Mouse (Mus musculus): ENCODE measurements around the gene Sac3d1. TPM values are rescaled to one million over a fixed set of nuclear protein-coding genes. Genes with fewer than 3 reads are reported as not detected.

Gene Sac3d1
- polyA plus RNA-seq (2016; fragmentation: Nextera tagmentation; extraction: Ambion mirVana), result 55.6 and 58.8 TPM in 2 replicates

GRCm38 (mm10) chr19:6117986-6118676, at the start of gene Sac3d1:
Gene Sac3d1 (minus strand): TSS chr19:6118650.
- peak; percentile 85 for ATAC-seq (ENCODE audit: insufficient number of reproducible peaks, insufficient read depth, low FRiP score, low TSS enrichment)
- peaks cover 15% of the 10 kb centered on the region for H3K4me1 ChIP-seq
- WGBS, result under 1% methylated on average over 77 of the region's 77 CpGs

GRCm38 (mm10) chr19:6166750-6167149, 48.3 kb upstream of the Sac3d1 start:
- no peak overlapping the region for H3K9ac ChIP-seq
- no peak overlapping the region for H3K4me3 ChIP-seq
- no peaks in the 10 kb centered on the region for H3K36me3 ChIP-seq
- H3K4me1 ChIP-seq, result no peaks in the 10 kb centered on the region
- no peaks in the 10 kb centered on the region for H3K27me3 ChIP-seq
- H3K9me3 ChIP-seq, result no peaks in the 10 kb centered on the region
- 74% methylated on average over 4 of the region's 4 CpGs for WGBS
- H3K4me2 ChIP-seq (replicated peaks), result no peak overlapping the region
- no peak overlapping the region for H3K27ac ChIP-seq
- ATAC-seq (ENCODE audit: insufficient number of reproducible peaks, insufficient read depth, low FRiP score, low TSS enrichment), result no peak

More at GRCm38 (mm10) chr19:6117986-6118676, at the start of gene Sac3d1:
- no peaks in the 10 kb centered on the region for H3K27me3 ChIP-seq
- H3K9me3 ChIP-seq, result no peaks in the 10 kb centered on the region
- H3K4me3 ChIP-seq, result peak within 1 kb of the TSS; percentile 86
- peaks cover 35% of the 10 kb centered on the region for H3K36me3 ChIP-seq
- H3K9ac ChIP-seq, result peak within 1 kb of the TSS; percentile 89
- H3K4me2 ChIP-seq (replicated peaks), result peak within 1 kb of the TSS; percentile 90
- H3K27ac ChIP-seq, result peak within 1 kb of the TSS; percentile 97

DNA sequence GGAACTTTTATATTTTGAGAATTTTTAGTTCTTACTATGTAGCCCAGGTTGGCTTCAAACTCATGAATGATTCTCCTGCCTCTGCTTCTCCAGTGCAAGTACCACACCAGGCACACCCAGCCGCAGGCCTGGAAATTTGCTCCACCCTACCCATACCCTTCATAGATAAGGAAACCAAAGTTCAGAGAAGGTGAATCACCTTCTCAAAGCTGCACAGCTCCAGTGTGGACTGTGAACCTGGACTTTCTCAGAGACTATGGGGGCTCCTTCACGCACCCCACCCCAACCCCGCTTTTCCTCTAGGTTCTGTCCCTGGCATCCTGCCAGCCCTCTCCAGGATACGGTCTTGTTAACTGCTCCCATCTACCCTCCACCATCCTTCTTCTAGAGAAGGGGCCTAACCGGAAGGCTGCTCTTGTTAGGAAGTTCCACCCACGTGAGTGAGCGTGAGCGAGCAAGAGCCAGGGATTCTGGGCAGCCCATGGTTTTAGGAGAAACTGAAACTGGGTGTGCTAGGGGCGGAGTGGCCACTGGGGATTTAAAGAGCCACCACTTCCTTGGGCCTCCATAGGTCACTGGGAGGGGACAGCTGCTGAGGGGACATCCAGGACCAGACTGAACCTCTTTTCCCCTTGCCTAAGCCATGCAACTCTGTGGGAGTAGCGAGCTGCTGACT, 45.6 kb upstream of the Sac3d1 start:
- H3K27ac ChIP-seq, result no peak overlapping the region
- no peak for ATAC-seq (ENCODE audit: insufficient number of reproducible peaks, insufficient read depth, low FRiP score, low TSS enrichment)
- H3K4me3 ChIP-seq, result no peak overlapping the region
- H3K4me1 ChIP-seq, result no peaks in the 10 kb centered on the region
- H3K36me3 ChIP-seq, result no peaks in the 10 kb centered on the region
- no peaks in the 10 kb centered on the region for H3K9me3 ChIP-seq
- 71% methylated on average over 10 of the region's 10 CpGs for WGBS
- no peak overlapping the region for H3K9ac ChIP-seq
- H3K4me2 ChIP-seq (replicated peaks), result no peak overlapping the region
- no peaks in the 10 kb centered on the region for H3K27me3 ChIP-seq

- WGBS, result 74% methylated on average over 6 of the region's 6 CpGs
- H3K27me3 ChIP-seq, result no peaks in the 10 kb centered on the region
- H3K36me3 ChIP-seq, result no peaks in the 10 kb centered on the region
- H3K9ac ChIP-seq, result no peak overlapping the region
- H3K4me1 ChIP-seq, result no peaks in the 10 kb centered on the region
- ATAC-seq (ENCODE audit: insufficient number of reproducible peaks, insufficient read depth, low FRiP score, low TSS enrichment), result no peak
- H3K4me3 ChIP-seq, result no peak overlapping the region
- H3K9me3 ChIP-seq, result no peaks in the 10 kb centered on the region
- no peak overlapping the region for H3K4me2 ChIP-seq (replicated peaks)
- no peak overlapping the region for H3K27ac ChIP-seq
Measured at GRCm38 (mm10) chr19:6157220-6157619, 38.8 kb upstream of the Sac3d1 start.

- WGBS, result 56% methylated on average over 8 of the region's 8 CpGs
- Histone ChIP-seq H3K36me3 (no peaks in the 10 kb centered on the region), H3K4me1 (no peaks in the 10 kb centered on the region), H3K27me3 (0 out of 2 replicates have a peak, but pooled peaks cover 3% of the 10 kb centered on the region), H3K4me3 (no peak overlapping the region), H3K9me3 (no peaks in the 10 kb centered on the region), H3K9ac (no peak overlapping the region), H3K4me2 (replicated peaks) (no peak overlapping the region), H3K27ac (no peak overlapping the region)
- no peak for ATAC-seq (ENCODE audit: insufficient number of reproducible peaks, insufficient read depth, low FRiP score, low TSS enrichment)
Measured at GRCm38 (mm10) chr19:6156372-6156771, 37.9 kb upstream of the Sac3d1 start.

GRCm38 (mm10) chr19:6155174-6155573, 36.7 kb upstream of the Sac3d1 start:
- no peak for ATAC-seq (ENCODE audit: insufficient number of reproducible peaks, insufficient read depth, low FRiP score, low TSS enrichment)
- H3K4me2 ChIP-seq (replicated peaks), result no peak overlapping the region
- H3K27me3 ChIP-seq, result 0 out of 2 replicates have a peak, but pooled peaks cover 3% of the 10 kb centered on the region
- no peaks in the 10 kb centered on the region for H3K4me1 ChIP-seq
- no peak overlapping the region for H3K9ac ChIP-seq
- no peak overlapping the region for H3K4me3 ChIP-seq
- no peaks in the 10 kb centered on the region for H3K36me3 ChIP-seq
- 81% methylated on average over 9 of the region's 9 CpGs for WGBS
- H3K9me3 ChIP-seq, result no peaks in the 10 kb centered on the region
- no peak overlapping the region for H3K27ac ChIP-seq

GRCm38 (mm10) chr19:6144842-6145241, 26.4 kb upstream of the Sac3d1 start:
- Histone ChIP-seq H3K27me3 (no peaks in the 10 kb centered on the region), H3K4me3 (no peak overlapping the region), H3K36me3 (no peaks in the 10 kb centered on the region), H3K4me2 (replicated peaks) (no peak overlapping the region), H3K9ac (no peak overlapping the region), H3K9me3 (no peaks in the 10 kb centered on the region), H3K27ac (no peak overlapping the region), H3K4me1 (peaks cover 4% of the 10 kb centered on the region; the same call in 1 of the 2 replicates)
- no peak for ATAC-seq (ENCODE audit: insufficient number of reproducible peaks, insufficient read depth, low FRiP score, low TSS enrichment)
- WGBS, result 76% methylated on average over 5 of the region's 5 CpGs

GRCm38 (mm10) chr19:6141394-6141749, 22.9 kb upstream of the Sac3d1 start, which contains the start of gene Arl2:
Gene Arl2 (minus strand): TSS chr19:6141548.
- peak within 1 kb of the TSS; percentile 59 for H3K4me3 ChIP-seq
- H3K27me3 ChIP-seq, result no peaks in the 10 kb centered on the region
- peak within 1 kb of the TSS; percentile 85 for H3K9ac ChIP-seq
- under 1% methylated on average over 15 of the region's 15 CpGs for WGBS
- H3K4me1 ChIP-seq, result peaks cover 6% of the 10 kb centered on the region; the same call in 1 of the 2 replicates
- ATAC-seq (ENCODE audit: insufficient number of reproducible peaks, insufficient read depth, low FRiP score, low TSS enrichment), result peak; percentile 61
- H3K9me3 ChIP-seq, result no peaks in the 10 kb centered on the region
- H3K36me3 ChIP-seq, result peaks cover 17% of the 10 kb centered on the region
- peak within 1 kb of the TSS; percentile 67 for H3K4me2 ChIP-seq (replicated peaks)
- H3K27ac ChIP-seq, result peak within 1 kb of the TSS; percentile 97

- H3K4me2 ChIP-seq (replicated peaks), result peak within 1 kb of the TSS; percentile 67
- H3K27ac ChIP-seq, result peak within 1 kb of the TSS; percentile 97
- peak within 1 kb of the TSS; percentile 59 for H3K4me3 ChIP-seq
- H3K27me3 ChIP-seq, result no peaks in the 10 kb centered on the region
- no peaks in the 10 kb centered on the region for H3K9me3 ChIP-seq
- H3K36me3 ChIP-seq, result peaks cover 22% of the 10 kb centered on the region
- ATAC-seq (ENCODE audit: insufficient number of reproducible peaks, insufficient read depth, low FRiP score, low TSS enrichment), result peak; percentile 92
- H3K4me1 ChIP-seq, result peaks cover 6% of the 10 kb centered on the region; the same call in 1 of the 2 replicates
- WGBS, result under 1% methylated on average over 67 of the region's 68 CpGs
- H3K9ac ChIP-seq, result peak within 1 kb of the TSS; percentile 85
Measured at GRCm38 (mm10) chr19:6140678-6141393, 22.4 kb upstream of the Sac3d1 start, which contains the start of gene Batf2. Gene Batf2 (plus strand): TSS chr19:6140983.

- H3K27ac ChIP-seq, result peak overlapping the region; percentile 97
- peaks cover 6% of the 10 kb centered on the region; the same call in 1 of the 2 replicates for H3K4me1 ChIP-seq
- peak; percentile 54; the same call in 1 of the 2 replicates for ATAC-seq (ENCODE audit: insufficient number of reproducible peaks, insufficient read depth, low FRiP score, low TSS enrichment)
- peak overlapping the region; percentile 67 for H3K4me2 ChIP-seq (replicated peaks)
- H3K27me3 ChIP-seq, result no peaks in the 10 kb centered on the region
- H3K36me3 ChIP-seq, result peaks cover 27% of the 10 kb centered on the region
- peak overlapping the region; percentile 85 for H3K9ac ChIP-seq
- no peaks in the 10 kb centered on the region for H3K9me3 ChIP-seq
- 7% methylated on average over 16 of the region's 16 CpGs for WGBS
- peak overlapping the region; percentile 59 for H3K4me3 ChIP-seq
Measured at GRCm38 (mm10) chr19:6140374-6140677, 21.9 kb upstream of the Sac3d1 start.

DNA sequence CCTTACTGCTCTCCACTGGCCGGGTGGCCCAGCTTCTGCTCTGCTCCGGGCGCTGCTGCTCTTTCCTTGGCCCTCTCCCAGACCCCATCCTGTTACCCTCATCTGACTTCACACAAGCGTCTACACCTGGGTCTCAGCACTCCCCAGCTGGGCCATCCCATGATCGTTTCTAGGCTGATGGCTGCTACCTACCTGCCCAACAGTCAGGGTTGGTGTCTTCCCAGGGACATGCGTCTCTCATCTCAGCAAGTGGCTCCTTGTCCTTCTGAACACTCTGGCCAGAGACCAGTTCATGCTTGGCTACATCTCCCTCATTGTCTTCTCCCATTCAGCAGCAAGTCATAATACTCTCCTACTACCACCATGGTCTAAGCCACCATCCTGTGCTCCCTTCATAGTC, 21.3 kb upstream of the Sac3d1 start:
- Histone ChIP-seq H3K27me3 (no peaks in the 10 kb centered on the region), H3K9ac (peak overlapping the region; percentile 85)
- ATAC-seq (ENCODE audit: insufficient number of reproducible peaks, insufficient read depth, low FRiP score, low TSS enrichment), result no peak

More for the DNA sequence above, 21.3 kb upstream of the Sac3d1 start:
- no peaks in the 10 kb centered on the region for H3K9me3 ChIP-seq
- H3K27ac ChIP-seq, result no peak overlapping the region
- H3K36me3 ChIP-seq, result peaks cover 33% of the 10 kb centered on the region
- 95% methylated on average over 6 of the region's 6 CpGs for WGBS
- peak overlapping the region; percentile 67 for H3K4me2 ChIP-seq (replicated peaks)
- H3K4me3 ChIP-seq, result peak overlapping the region; percentile 59
- peaks cover 6% of the 10 kb centered on the region; the same call in 1 of the 2 replicates for H3K4me1 ChIP-seq
